Mouse (Mus musculus): ENCODE data around the gene Krt8. TPM values are rescaled to one million over a fixed set of nuclear protein-coding genes. Genes with fewer than 3 reads are reported as not detected.

The Krt8 gene
- total and polyA plus RNA-seq, 3 experiments: 0.69 to 0.93 TPM; not detected in 1

Other genes with a start within 250 kb of the Krt8 start
- gene Krt72, start 218.0 kb downstream of the Krt8 start, total RNA-seq (2012; rRNA removed): not detected in 2 replicates
- gene Krt72, start 218.0 kb downstream of the Krt8 start, polyA plus RNA-seq (2012; ENCODE audit: insufficient read depth in 1 of 2, insufficient read length in 2 of 2, low read depth in 1 of 2, low replicate concordance in 2 of 2, missing spikeins in 1 of 2): not detected
- not detected in 2 replicates for gene Krt73, start 202.1 kb downstream of the Krt8 start, total RNA-seq (2012; rRNA removed)
- gene Krt73, start 202.1 kb downstream of the Krt8 start, polyA plus RNA-seq (2012; ENCODE audit: insufficient read depth in 1 of 2, insufficient read length in 2 of 2, low read depth in 1 of 2, low replicate concordance in 2 of 2, missing spikeins in 1 of 2): not detected
- not detected in 2 replicates for gene Krt2, start 186.3 kb downstream of the Krt8 start, total RNA-seq (2012; rRNA removed)
- gene Krt2, start 186.3 kb downstream of the Krt8 start, polyA plus RNA-seq (2012; ENCODE audit: insufficient read depth in 1 of 2, insufficient read length in 2 of 2, low read depth in 1 of 2, low replicate concordance in 2 of 2, missing spikeins in 1 of 2): not detected
- not detected in 2 replicates for gene Krt1, start 153.7 kb downstream of the Krt8 start, total RNA-seq (2012; rRNA removed)
- gene Krt1, start 153.7 kb downstream of the Krt8 start, polyA plus RNA-seq (2012; ENCODE audit: insufficient read depth in 1 of 2, insufficient read length in 2 of 2, low read depth in 1 of 2, low replicate concordance in 2 of 2, missing spikeins in 1 of 2): not detected
- not detected in 2 replicates for gene Krt77, start 134.8 kb downstream of the Krt8 start, total RNA-seq (2012; rRNA removed)
- not detected for gene Krt77, start 134.8 kb downstream of the Krt8 start, polyA plus RNA-seq (2012; ENCODE audit: insufficient read depth in 1 of 2, insufficient read length in 2 of 2, low read depth in 1 of 2, low replicate concordance in 2 of 2, missing spikeins in 1 of 2)
- gene Krt76, start 111.6 kb downstream of the Krt8 start, total RNA-seq (2012; rRNA removed): not detected in 2 replicates
- gene Krt76, start 111.6 kb downstream of the Krt8 start, polyA plus RNA-seq (2012; ENCODE audit: insufficient read depth in 1 of 2, insufficient read length in 2 of 2, low read depth in 1 of 2, low replicate concordance in 2 of 2, missing spikeins in 1 of 2): not detected
- not detected in 2 replicates for gene Krt4, start 79.7 kb downstream of the Krt8 start, total RNA-seq (2012; rRNA removed)
- gene Krt4, start 79.7 kb downstream of the Krt8 start, polyA plus RNA-seq (2012; ENCODE audit: insufficient read depth in 1 of 2, insufficient read length in 2 of 2, low read depth in 1 of 2, low replicate concordance in 2 of 2, missing spikeins in 1 of 2): not detected
- gene Krt79, start 64.2 kb downstream of the Krt8 start, total RNA-seq (2012; rRNA removed): not detected in 2 replicates
- gene Krt79, start 64.2 kb downstream of the Krt8 start, polyA plus RNA-seq (2012; ENCODE audit: insufficient read depth in 1 of 2, insufficient read length in 2 of 2, low read depth in 1 of 2, low replicate concordance in 2 of 2, missing spikeins in 1 of 2): not detected
- 0.08 and 0.13 TPM in 2 replicates for gene Krt78, start 50.2 kb downstream of the Krt8 start, total RNA-seq (2012; rRNA removed)
- gene Krt78, start 50.2 kb downstream of the Krt8 start, polyA plus RNA-seq (2012; ENCODE audit: insufficient read depth in 1 of 2, insufficient read length in 2 of 2, low read depth in 1 of 2, low replicate concordance in 2 of 2, missing spikeins in 1 of 2): under 1 TPM in 1 of 2 experiments, not detected in 1; 0.17 TPM
- gene Krt18, start 23.7 kb upstream of the Krt8 start, total RNA-seq (2012; rRNA removed): 0.08 TPM in 1 of 2 replicates, not detected in the other
- gene Krt18, start 23.7 kb upstream of the Krt8 start, polyA plus RNA-seq (2012; ENCODE audit: insufficient read depth in 1 of 2, insufficient read length in 2 of 2, low read depth in 1 of 2, low replicate concordance in 2 of 2, missing spikeins in 1 of 2): not detected
- gene Eif4b, start 69.3 kb upstream of the Krt8 start, total RNA-seq (2012; rRNA removed): 561 and 633 TPM in 2 replicates
- gene Eif4b, start 69.3 kb upstream of the Krt8 start, polyA plus RNA-seq (2012; ENCODE audit: insufficient read depth in 1 of 2, insufficient read length in 2 of 2, low read depth in 1 of 2, low replicate concordance in 2 of 2, missing spikeins in 1 of 2): 100 to 1,000 TPM; 464 to 790 TPM
- gene Tns2, start 95.9 kb upstream of the Krt8 start, total RNA-seq (2012; rRNA removed): 0.16 and 0.42 TPM in 2 replicates
- 1 to 10 TPM in 1 of 2 experiments, not detected in 1; 3.1 TPM for gene Tns2, start 95.9 kb upstream of the Krt8 start, polyA plus RNA-seq (2012; ENCODE audit: insufficient read depth in 1 of 2, insufficient read length in 2 of 2, low read depth in 1 of 2, low replicate concordance in 2 of 2, missing spikeins in 1 of 2)
- gene Spryd3, start 131.8 kb upstream of the Krt8 start, total RNA-seq (2012; rRNA removed): 26.5 and 29.3 TPM in 2 replicates
- gene Spryd3, start 131.8 kb upstream of the Krt8 start, polyA plus RNA-seq (2012; ENCODE audit: insufficient read depth in 1 of 2, insufficient read length in 2 of 2, low read depth in 1 of 2, low replicate concordance in 2 of 2, missing spikeins in 1 of 2): 10 to 100 TPM in 1 of 2 experiments, not detected in 1; 35.4 TPM
- gene Igfbp6, start 139.9 kb upstream of the Krt8 start, total RNA-seq (2012; rRNA removed): 0.65 and 1.1 TPM in 2 replicates
- 1 to 10 TPM in 1 of 2 experiments, not detected in 1; 1.8 TPM for gene Igfbp6, start 139.9 kb upstream of the Krt8 start, polyA plus RNA-seq (2012; ENCODE audit: insufficient read depth in 1 of 2, insufficient read length in 2 of 2, low read depth in 1 of 2, low replicate concordance in 2 of 2, missing spikeins in 1 of 2)
- 20.0 and 31.0 TPM in 2 replicates for gene Soat2, start 146.0 kb upstream of the Krt8 start, total RNA-seq (2012; rRNA removed)
- gene Soat2, start 146.0 kb upstream of the Krt8 start, polyA plus RNA-seq (2012; ENCODE audit: insufficient read depth in 1 of 2, insufficient read length in 2 of 2, low read depth in 1 of 2, low replicate concordance in 2 of 2, missing spikeins in 1 of 2): 10 to 100 TPM in 1 of 2 experiments, not detected in 1; 44.8 TPM
- 39.9 and 40.5 TPM in 2 replicates for gene Zfp740, start 198.8 kb upstream of the Krt8 start, total RNA-seq (2012; rRNA removed)
- gene Zfp740, start 198.8 kb upstream of the Krt8 start, polyA plus RNA-seq (2012; ENCODE audit: insufficient read depth in 1 of 2, insufficient read length in 2 of 2, low read depth in 1 of 2, low replicate concordance in 2 of 2, missing spikeins in 1 of 2): 10 to 100 TPM in 1 of 2 experiments, not detected in 1; 50.1 TPM
- gene Csad, start 200.2 kb upstream of the Krt8 start, total RNA-seq (2012; rRNA removed): 4.1 and 5.3 TPM in 2 replicates
- 10 to 100 TPM in 1 of 2 experiments, not detected in 1; 10.5 TPM for gene Csad, start 200.2 kb upstream of the Krt8 start, polyA plus RNA-seq (2012; ENCODE audit: insufficient read depth in 1 of 2, insufficient read length in 2 of 2, low read depth in 1 of 2, low replicate concordance in 2 of 2, missing spikeins in 1 of 2)
- gene Itgb7, start 227.5 kb upstream of the Krt8 start, total RNA-seq (2012; rRNA removed): 7.4 TPM in 2 replicates
- gene Itgb7, start 227.5 kb upstream of the Krt8 start, polyA plus RNA-seq (2012; ENCODE audit: insufficient read depth in 1 of 2, insufficient read length in 2 of 2, low read depth in 1 of 2, low replicate concordance in 2 of 2, missing spikeins in 1 of 2): 10 to 100 TPM in 1 of 2 experiments, not detected in 1; 15.2 TPM

Measured in MEL (cell line).